Mouse (Mus musculus) urinary bladder, adult 2 months (tissue): Measurements from ENCODE around the gene Tex44. TPM values are rescaled to one million over a fixed set of nuclear protein-coding genes. Genes with fewer than 3 reads are reported as not detected.
A peak's percentile ranks its signal among the peaks of the same experiment; 100 is the strongest.

Experiments
- DNase-seq: peaks from one replicate; pipeline ENCODE4 v3.0.0; 2022; ENCODE audit warnings: low spot score
- polyA plus RNA-seq: library from polyadenylated mRNA; depleted of rRNA; stranded (reverse); fragments of >200 nt; gene quantifications from 2 replicates; pipeline ENCODE4 v1.2.3, GENCODE M21; 2012; rRNA removed

Gene Tex44
- not detected in 2 replicates for polyA plus RNA-seq

GRCm38 (mm10) chr1:86426128-86426527 lies at the start of gene Tex44, which contains the start of gene Nmur1:
Gene Tex44 (plus strand): TSS chr1:86426329.
Gene Nmur1 (minus strand): TSS chr1:86426228.
- DNase-seq: no peak

DNA sequence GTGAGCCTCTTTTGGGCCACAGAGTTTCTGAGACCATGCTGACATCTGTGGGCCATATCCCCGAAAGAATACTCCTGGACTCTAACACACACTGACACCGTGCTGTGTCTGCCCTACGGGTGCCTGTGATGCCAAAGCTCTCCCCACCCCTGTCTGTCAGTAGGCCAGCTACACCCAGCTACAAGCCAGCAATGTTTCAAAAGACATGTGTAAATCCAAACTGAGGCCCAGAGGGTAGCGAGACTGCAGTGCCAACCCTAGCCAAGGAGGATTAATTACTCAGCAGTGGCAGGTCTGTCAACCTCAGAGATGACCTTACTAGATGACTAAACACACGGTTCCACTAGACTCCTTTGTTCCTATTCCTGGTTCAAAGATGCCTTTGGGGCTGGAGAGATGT lies 49.8 kb upstream of the Tex44 start:
- DNase-seq: no peak

- DNase-seq: no peak
Measured at GRCm38 (mm10) chr1:86378662-86379061, 47.5 kb upstream of the Tex44 start.

DNA sequence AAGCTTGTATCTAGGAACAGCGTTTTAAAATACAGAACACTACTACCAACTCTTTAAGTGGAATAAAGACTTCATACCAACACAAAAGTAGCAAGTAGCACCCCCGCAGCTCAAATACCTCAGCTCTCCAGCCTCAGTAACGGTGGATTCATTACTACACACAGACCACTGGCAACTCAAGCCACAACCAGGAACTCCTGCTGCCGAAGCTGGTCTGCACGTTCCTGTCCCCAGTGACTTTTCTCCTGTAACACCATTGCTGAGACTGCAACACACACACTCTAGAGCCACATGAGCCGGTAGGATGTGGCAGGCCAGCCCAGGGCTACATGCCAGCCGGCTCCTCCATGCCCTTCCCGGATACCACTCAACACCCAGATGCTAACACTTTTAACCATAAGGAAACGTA lies 47.0 kb upstream of the Tex44 start:
- DNase-seq: no peak

DNA sequence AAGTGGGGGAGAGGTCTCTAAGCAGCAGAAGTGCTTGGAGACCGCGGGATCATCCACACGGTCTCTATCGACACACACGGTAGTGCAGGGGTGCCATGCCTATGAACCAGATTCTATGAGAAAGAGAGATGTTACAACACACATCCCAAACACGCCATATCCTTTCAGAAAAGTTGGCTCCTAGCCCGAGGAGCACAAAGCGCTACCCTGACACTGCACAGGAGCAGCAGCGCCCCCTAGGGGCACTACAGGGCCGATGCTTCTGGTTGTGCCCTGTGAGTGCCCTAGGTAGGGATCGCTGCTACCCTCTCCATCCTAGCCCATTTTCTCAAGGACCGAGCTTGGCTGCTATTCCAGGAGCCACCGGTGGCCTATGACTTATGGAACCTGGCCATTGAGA lies 45.1 kb upstream of the Tex44 start:
- DNase-seq: no peak

DNA sequence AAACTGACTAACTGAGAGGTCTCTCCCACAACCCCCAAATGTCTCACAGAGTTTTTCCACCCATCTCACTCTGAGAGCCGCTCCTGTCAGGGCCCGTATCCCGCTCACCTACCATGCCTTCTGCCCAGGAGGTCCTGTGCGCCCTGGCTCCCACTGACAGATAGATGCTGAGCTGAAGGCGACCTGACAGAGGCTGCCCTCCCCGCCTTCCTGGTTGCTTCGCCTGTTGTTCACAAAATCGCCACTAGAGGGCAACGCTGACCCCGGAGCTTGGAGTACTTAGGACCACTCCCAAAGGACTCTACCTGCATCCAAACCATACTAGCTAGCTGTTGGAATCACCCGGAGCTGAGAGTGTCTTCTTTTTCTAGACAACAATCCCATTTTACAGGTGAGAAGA lies 36.9 kb upstream of the Tex44 start:
- peak; percentile 42 for DNase-seq

- no peak for DNase-seq
Measured at GRCm38 (mm10) chr1:86391425-86391824, 34.7 kb upstream of the Tex44 start.

GRCm38 (mm10) chr1:86393219-86393618 lies 32.9 kb upstream of the Tex44 start:
- no peak for DNase-seq

- no peak for DNase-seq
Measured at GRCm38 (mm10) chr1:86394246-86394645, 31.9 kb upstream of the Tex44 start.

GRCm38 (mm10) chr1:86395897-86396296 lies 30.2 kb upstream of the Tex44 start:
- no peak for DNase-seq

GRCm38 (mm10) chr1:86397621-86398020 lies 28.5 kb upstream of the Tex44 start:
- DNase-seq: no peak

DNA sequence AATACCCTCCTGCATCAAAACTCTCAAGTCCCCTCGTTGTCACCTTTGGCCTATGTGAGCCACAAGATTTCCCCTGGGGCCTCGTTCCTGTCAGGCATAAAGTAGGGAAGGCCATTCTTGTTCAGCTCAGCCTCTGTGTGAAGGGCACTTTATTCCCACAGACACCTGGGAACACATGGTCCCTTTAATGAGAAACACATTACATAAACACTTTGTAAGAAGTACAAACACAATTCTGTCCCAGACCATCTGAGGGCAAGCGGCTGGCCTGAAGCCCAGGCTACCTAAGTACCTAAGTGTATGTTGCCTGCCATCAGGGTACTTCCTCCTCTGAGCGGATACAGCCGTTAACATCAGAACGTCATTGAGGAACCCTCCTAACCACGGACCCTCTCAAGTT lies 27.9 kb upstream of the Tex44 start:
- no peak for DNase-seq

DNA sequence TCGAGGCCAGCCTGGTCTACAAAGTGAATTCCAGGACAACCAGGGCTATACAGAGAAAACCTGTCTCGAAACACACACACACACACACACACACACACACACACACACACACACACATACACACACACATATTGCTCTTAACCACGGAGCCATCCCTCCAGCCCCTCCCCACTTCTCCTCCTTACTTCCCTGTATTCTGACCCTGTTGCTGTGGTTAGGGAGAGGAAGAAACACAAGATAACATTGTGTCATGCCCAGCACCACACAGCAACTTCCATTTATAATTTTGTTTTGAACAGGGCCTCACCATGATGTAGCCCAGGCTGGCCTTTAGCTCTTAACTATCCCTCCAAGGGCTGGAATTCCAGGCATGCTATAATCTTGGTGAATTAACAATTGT lies 26.8 kb upstream of the Tex44 start:
- DNase-seq: no peak

GRCm38 (mm10) chr1:86400096-86400754 lies 25.9 kb upstream of the Tex44 start:
- no peak for DNase-seq

GRCm38 (mm10) chr1:86404834-86405233 lies 21.3 kb upstream of the Tex44 start:
- no peak for DNase-seq

- no peak for DNase-seq
Measured at GRCm38 (mm10) chr1:86406313-86406712, 19.8 kb upstream of the Tex44 start.

- no peak for DNase-seq
Measured at GRCm38 (mm10) chr1:86406914-86407313, 19.2 kb upstream of the Tex44 start.

DNA sequence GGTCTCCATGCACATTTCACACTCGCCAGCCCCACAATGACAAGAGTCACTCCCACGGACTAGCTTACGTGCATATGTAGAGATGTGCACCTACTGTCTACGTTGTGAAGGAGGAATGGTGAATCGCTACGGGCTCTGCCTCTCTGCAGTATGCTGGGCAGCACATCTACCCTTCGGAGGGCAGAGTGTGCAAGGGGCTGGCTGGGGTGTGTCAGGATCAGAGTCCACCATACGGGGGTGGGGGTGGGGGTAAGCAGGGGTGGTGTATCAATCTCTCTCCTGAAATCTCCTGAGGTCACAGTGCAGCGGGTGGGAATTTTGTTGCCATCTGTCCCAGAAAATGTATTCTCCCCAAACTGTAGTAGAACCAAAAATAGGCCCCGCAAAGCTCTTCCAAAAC lies 17.6 kb upstream of the Tex44 start:
- DNase-seq: no peak

DNA sequence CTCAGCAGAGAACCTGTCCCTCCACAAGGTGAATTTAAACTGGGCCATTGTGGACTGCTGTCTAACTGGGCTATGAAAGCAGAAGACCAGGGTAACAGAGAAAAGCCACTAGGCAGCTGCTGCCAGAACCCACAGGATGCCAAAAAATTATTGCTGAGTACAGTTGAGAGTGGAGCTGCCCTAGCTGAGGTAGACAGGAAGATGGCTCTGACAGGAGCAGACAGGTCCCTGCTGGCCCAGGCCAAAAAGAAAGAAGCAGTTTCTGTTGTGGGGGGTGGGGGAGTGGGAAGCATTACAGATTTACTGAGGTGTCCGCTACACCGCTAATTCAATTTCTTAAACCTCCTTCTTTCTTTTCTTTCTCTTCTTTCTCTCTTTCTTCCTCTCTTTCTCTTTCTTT lies 16.7 kb upstream of the Tex44 start:
- DNase-seq: no peak

- DNase-seq: no peak
Measured at GRCm38 (mm10) chr1:86414715-86415114, 11.4 kb upstream of the Tex44 start.

DNA sequence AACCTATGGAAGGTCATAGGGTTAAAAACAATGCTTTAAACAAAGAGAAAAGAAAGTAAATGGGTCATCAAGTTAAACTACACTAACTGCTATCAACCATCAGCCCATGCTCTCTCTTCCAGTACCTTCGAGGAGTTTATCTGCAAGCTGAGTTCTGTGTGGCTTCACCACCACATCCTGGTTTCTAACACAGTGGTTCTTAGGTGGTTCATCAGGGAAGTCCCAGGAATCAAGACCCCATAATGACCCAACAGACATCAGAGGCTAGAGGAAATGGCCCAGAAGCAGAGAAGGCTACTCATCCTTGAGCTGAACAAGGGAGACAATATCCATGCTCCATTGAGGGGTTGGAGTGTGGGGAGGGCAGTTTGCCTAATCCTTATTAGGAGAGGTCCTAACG lies 11.0 kb upstream of the Tex44 start:
- DNase-seq: no peak

GRCm38 (mm10) chr1:86415612-86416184 lies 10.4 kb upstream of the Tex44 start:
- no peak for DNase-seq

DNA sequence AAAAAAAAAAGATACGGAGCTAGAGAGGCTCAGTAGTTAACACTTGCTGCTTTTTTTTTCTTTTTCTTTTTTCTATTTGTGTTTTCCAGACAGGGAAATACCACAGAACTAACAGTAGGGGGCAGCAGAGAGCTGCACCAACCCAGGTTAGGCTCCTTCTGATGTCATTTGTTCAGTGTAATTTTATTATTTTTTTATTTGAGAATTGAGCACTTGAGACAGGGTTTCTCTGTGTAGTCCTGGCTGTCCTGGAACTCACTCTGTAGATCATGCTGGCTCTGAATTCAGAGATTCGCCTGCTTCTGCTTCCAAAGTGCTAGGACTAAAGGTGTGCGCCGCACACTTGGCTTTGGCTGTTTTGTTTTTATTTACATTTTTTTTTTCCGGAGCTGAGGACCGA lies 9.8 kb upstream of the Tex44 start:
- DNase-seq: no peak

DNA sequence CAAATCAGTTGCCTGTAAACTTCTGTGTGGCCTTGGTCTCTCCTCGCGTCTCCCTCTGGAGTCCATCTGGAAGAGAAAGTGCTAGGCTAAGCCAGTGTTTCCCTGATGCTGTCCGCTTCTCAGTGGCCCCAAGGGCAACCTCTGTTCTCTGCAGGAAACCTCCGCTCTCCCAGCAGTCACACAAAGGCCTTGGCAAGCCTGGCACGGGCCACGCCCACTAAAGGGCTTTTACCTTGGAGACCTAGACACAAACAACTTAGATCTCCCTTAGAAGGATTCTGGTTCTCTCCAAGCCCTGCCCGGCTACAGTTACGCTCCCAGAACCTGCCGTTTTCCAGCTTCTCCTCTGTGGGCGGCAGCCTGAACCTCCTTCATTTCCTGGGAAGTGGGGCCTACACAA lies 5.1 kb upstream of the Tex44 start:
- DNase-seq: no peak
